Mouse (Mus musculus) heart, postnatal 0 days (tissue): ENCODE measurements around the gene Dtx3l. TPM values are rescaled to one million over a fixed set of nuclear protein-coding genes. Genes with fewer than 3 reads are reported as not detected.
"Not testable (repeated sequence)": the region's sequence is repeated elsewhere in the genome, so short reads cannot be mapped to it uniquely, and the experiment has no call there.

Experiments
- ATAC-seq: fragments of 200-750 bp; cut with Nextera tagmentation; 2 replicates; pipeline ENCODE4 v1.8.0; 2017; ENCODE audit warnings: low read depth, moderate number of reproducible peaks, moderate library complexity; ENCODE audit not compliant: insufficient read depth
- DNase-seq: peaks from one replicate; pipeline ENCODE4 v3.0.0-alpha.2; 2016; ENCODE audit warnings: low spot score
- H3K27ac ChIP-seq: fragments of 300-500 bp; sonication (generic); 2 replicates; pipeline ENCODE4 v1.5.1; 2014; ENCODE audit warnings: low read depth, mild to moderate bottlenecking
- H3K27me3 ChIP-seq: fragments of 300-500 bp; sonication (generic); 2 replicates; pipeline ENCODE4 v1.6.1; 2014; ENCODE audit warnings: low read length, mixed read lengths; ENCODE audit not compliant: control insufficient read depth, insufficient read depth
- H3K36me3 ChIP-seq: fragments of 300-500 bp; sonication (generic); replicated peaks from 2 replicates; pipeline ENCODE4 v1.6.1; 2014; ENCODE audit warnings: low read length, mixed read lengths; ENCODE audit not compliant: control insufficient read depth, insufficient read depth
- H3K4me1 ChIP-seq: fragments of 300-500 bp; sonication (generic); 2 replicates; pipeline ENCODE4 v1.6.1; 2014; ENCODE audit warnings: antibody characterized with exemption; ENCODE audit not compliant: control insufficient read depth, insufficient read depth
- H3K4me2 ChIP-seq: fragments of 300-500 bp; sonication (generic); 2 replicates; pipeline ENCODE4 v1.6.1; 2014; ENCODE audit warnings: low read depth, mild to moderate bottlenecking, low read length, moderate library complexity
- H3K4me3 ChIP-seq: fragments of 300-500 bp; sonication (generic); 2 replicates; pipeline ENCODE4 v1.5.1; 2014; ENCODE audit warnings: low read depth, low read length
- H3K9ac ChIP-seq: fragments of 300-500 bp; sonication (generic); replicated peaks from 2 replicates; pipeline ENCODE4 v1.6.1; 2014; ENCODE audit warnings: low read depth, low read length, mixed read lengths
- H3K9me3 ChIP-seq: fragments of 300-500 bp; sonication (generic); replicated peaks from 2 replicates; pipeline ENCODE4 v1.6.1; 2016; ENCODE audit warnings: low read length; ENCODE audit not compliant: control insufficient read depth
- CTCF ChIP-seq: IDR thresholded peaks from 2 replicates; pipeline ENCODE4 v1.5.1; 2016; ENCODE audit warnings: antibody characterized with exemption, control low read depth, low read depth
- EP300 ChIP-seq: IDR thresholded peaks from 2 replicates; pipeline ENCODE4 v1.6.1; 2016; ENCODE audit warnings: antibody characterized with exemption, low read depth
- WGBS: fragments of 180-500 bp; shearing (Covaris S2); extraction: QIAGEN DNeasy Blood & Tissue Kit; methylation state at CpG from one replicate; pipeline ENCODE4 v1.1.7; 2014; 5-methylcytosine and 5-hydroxymethylcytosine counted together
- polyA plus RNA-seq: library from polyadenylated mRNA; unstranded; fragments of >200 nt; fragmentation: Nextera tagmentation; extraction: Ambion mirVana; gene quantifications from 2 replicates; pipeline ENCODE4 v1.2.1, GENCODE M21; 2015
- total RNA-seq: library from RNA; depleted of rRNA; stranded (reverse); fragments of >200 nt; gene quantifications from 2 replicates; pipeline ENCODE4 v1.2.3, GENCODE M21; 2014; ENCODE audit warnings: low replicate concordance

The Dtx3l gene
- total and polyA plus RNA-seq, 2 experiments from 2014 or later: 5.6 to 8.1 TPM

- WGBS: 71% methylated on average over 5 of the region's 5 CpGs
These were observed 27.6 kb upstream of the Dtx3l start for GRCm38 (mm10) chr16:35966411-35967115.

GRCm38 (mm10) chr16:35965991-35966390 lies 27.0 kb upstream of the Dtx3l start:
- 73% methylated on average over 2 of the region's 4 CpGs for WGBS
- H3K27ac ChIP-seq, ATAC-seq, H3K27me3 ChIP-seq, H3K4me1 ChIP-seq, DNase-seq, H3K9ac ChIP-seq, H3K4me2 ChIP-seq, H3K4me3 ChIP-seq, H3K9me3 ChIP-seq: not testable (repeated sequence)
- peaks cover 43% of the 10 kb centered on the region for H3K36me3 ChIP-seq

More at GRCm38 (mm10) chr16:35966411-35967115, 27.6 kb upstream of the Dtx3l start:
- Histone ChIP-seq H3K36me3 (peaks cover 45% of the 10 kb centered on the region), H3K4me1 (no peaks in the 10 kb centered on the region), H3K4me2 (no peak overlapping the region), H3K9ac (no peak overlapping the region), H3K4me3 (no peak overlapping the region), H3K9me3 (no peaks in the 10 kb centered on the region), H3K27ac (no peak overlapping the region), H3K27me3 (no peaks in the 10 kb centered on the region)
- DNase-seq (no peak), ATAC-seq (no peak)
- TF ChIP-seq EP300 (no peak), CTCF (no peak)

- ATAC-seq (no peak), DNase-seq (no peak)
- Histone ChIP-seq H3K4me3 (no peak overlapping the region), H3K27me3 (no peaks in the 10 kb centered on the region), H3K9me3 (no peaks in the 10 kb centered on the region), H3K4me2 (no peak overlapping the region), H3K36me3 (peaks cover 47% of the 10 kb centered on the region), H3K4me1 (peaks cover 9% of the 10 kb centered on the region; the same call in 1 of the 2 replicates), H3K9ac (no peak overlapping the region), H3K27ac (no peak overlapping the region)
- 90% methylated on average over 5 of the region's 5 CpGs for WGBS
- TF ChIP-seq CTCF: no peak
- no peak for TF ChIP-seq EP300
These were observed 13.7 kb upstream of the Dtx3l start for GRCm38 (mm10) chr16:35952628-35953130.

GRCm38 (mm10) chr16:35951216-35951615 lies 12.3 kb upstream of the Dtx3l start:
- Histone ChIP-seq H3K4me3 (no peak overlapping the region), H3K4me1 (peaks cover 9% of the 10 kb centered on the region; the same call in 1 of the 2 replicates), H3K27me3 (no peaks in the 10 kb centered on the region), H3K9ac (no peak overlapping the region), H3K9me3 (no peaks in the 10 kb centered on the region), H3K27ac (no peak overlapping the region), H3K4me2 (no peak overlapping the region), H3K36me3 (peaks cover 40% of the 10 kb centered on the region)
- DNase-seq: no peak
- TF ChIP-seq EP300 (no peak), CTCF (no peak)
- ATAC-seq: no peak
- 87% methylated on average over 3 of the region's 3 CpGs for WGBS

- peak; percentile 93 for ATAC-seq
- WGBS: 24% methylated on average over 5 of the region's 5 CpGs
- Histone ChIP-seq H3K4me1 (peaks cover 9% of the 10 kb centered on the region; the same call in 1 of the 2 replicates), H3K4me2 (peak overlapping the region; percentile 21; the same call in 1 of the 2 replicates), H3K9me3 (no peaks in the 10 kb centered on the region), H3K27me3 (no peaks in the 10 kb centered on the region), H3K36me3 (peaks cover 32% of the 10 kb centered on the region), H3K4me3 (no peak overlapping the region), H3K27ac (peak overlapping the region; percentile 79), H3K9ac (no peak overlapping the region)
- DNase-seq: peak; percentile 71
- TF ChIP-seq CTCF (no peak), EP300 (no peak)
These were observed 10.3 kb upstream of the Dtx3l start for GRCm38 (mm10) chr16:35949264-35949663.

GRCm38 (mm10) chr16:35941382-35941781 lies 2.4 kb upstream of the Dtx3l start:
- Histone ChIP-seq H3K36me3 (peaks cover 32% of the 10 kb centered on the region), H3K4me2 (no peak overlapping the region), H3K4me1 (0 out of 2 replicates have a peak, but pooled peaks cover 7% of the 10 kb centered on the region), H3K27me3 (no peaks in the 10 kb centered on the region), H3K27ac (no peak overlapping the region), H3K9me3 (no peaks in the 10 kb centered on the region), H3K4me3 (no peak overlapping the region), H3K9ac (no peak overlapping the region)
- 82% methylated on average over 7 of the region's 7 CpGs for WGBS
- TF ChIP-seq EP300: no peak
- peak; percentile 40 for TF ChIP-seq CTCF
- no peak for ATAC-seq
- DNase-seq: no peak
